Mouse (Mus musculus): ENCODE data around the gene Arhgef7. TPM values are rescaled to one million over a fixed set of nuclear protein-coding genes. Genes with fewer than 3 reads are reported as not detected.
"Not testable (repeated sequence)": the region's sequence is repeated elsewhere in the genome, so short reads cannot be mapped to it uniquely, and the experiment has no call there.

Arhgef7 gene
- total RNA-seq, 4 experiments from 2014 or later: 93.9 to 119 (median 111) TPM

DNA sequence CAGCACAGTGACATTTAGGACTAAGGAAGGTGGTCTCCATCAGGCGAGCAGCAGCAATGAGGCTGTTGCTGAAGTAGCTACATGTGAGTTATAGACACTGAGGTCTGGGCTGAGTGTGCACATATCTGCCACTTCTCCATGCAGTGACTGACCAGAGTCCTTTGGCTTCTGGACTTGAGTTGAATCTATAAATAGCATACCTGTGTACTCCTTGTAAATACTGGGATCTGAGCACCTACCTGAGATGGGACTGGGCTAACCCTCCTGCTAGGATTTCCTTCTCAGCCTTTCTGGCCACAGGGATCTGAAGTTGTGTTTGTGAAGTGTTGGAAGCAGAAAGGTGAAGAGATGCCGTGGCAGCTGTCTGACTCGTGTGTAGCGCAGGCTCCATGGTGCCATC is 105.6 kb downstream of the Arhgef7 start:
- DNase-seq (ENCODE audit: low spot score): no peak

DNA sequence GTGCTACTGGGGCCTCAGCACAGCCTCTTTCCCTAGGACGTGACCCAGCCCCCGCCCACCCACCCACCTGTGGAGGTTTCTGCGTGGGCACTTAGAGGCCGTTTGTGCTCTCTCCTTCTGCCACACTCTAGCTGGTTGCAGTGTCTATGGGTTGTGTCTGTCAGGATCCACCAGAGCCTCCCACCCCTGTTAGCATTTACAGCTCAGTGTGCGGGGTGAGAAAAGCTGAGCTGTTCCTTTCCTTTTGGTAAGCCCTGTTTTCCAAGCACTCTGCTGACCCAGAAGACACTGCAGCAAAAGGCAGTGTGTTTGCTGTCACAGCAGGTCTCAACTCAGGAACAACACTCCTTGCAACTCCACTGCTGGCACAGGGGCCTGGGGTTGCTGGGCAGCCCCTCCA is 106.7 kb downstream of the Arhgef7 start:
- DNase-seq (ENCODE audit: low spot score): no peak

DNA sequence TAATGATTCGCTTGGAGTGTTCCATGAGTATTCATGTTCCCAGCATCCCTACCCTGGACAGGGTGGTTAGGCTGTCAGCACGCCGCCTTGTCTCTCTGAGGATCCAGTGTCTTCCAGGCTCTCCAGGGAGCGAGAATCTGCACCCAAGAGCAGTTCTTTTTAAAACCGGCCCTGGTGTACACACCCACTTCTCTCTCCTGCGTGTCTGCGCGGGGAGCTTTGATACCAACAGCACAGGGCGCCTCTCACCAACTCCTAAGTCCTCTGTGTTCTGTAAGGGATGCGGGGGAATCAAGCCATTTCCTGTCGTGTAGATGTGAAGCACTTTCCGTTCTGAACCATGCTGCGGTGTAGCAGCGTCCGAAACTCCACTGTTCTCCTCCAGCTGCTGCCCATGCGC is 107.2 kb downstream of the Arhgef7 start:
- no peak for DNase-seq (ENCODE audit: low spot score)

DNA sequence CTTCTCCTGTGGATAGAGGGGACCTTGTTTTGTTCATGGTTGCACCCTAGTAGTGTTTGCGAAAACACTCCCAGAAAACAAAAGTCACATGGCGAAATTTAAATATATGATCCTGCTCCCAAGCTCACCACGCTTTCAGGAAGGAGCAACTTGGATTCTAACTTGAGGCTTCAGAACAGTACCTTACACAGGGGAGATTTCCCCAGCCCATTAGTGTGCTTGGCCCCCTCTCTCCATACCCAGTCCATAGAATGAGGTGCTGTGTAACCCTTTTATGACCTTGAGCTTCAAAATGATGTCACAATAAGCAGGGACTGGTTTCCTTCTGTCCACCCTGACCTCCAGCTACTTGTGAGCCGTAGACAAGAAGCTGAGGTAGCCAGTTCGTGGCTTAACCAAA is 112.7 kb downstream of the Arhgef7 start, which contains the start of gene Tex29:
Gene Tex29 (plus strand): TSS at position 301 of the 400 bp plus-strand sequence.
- no peak for DNase-seq (ENCODE audit: low spot score)

DNA sequence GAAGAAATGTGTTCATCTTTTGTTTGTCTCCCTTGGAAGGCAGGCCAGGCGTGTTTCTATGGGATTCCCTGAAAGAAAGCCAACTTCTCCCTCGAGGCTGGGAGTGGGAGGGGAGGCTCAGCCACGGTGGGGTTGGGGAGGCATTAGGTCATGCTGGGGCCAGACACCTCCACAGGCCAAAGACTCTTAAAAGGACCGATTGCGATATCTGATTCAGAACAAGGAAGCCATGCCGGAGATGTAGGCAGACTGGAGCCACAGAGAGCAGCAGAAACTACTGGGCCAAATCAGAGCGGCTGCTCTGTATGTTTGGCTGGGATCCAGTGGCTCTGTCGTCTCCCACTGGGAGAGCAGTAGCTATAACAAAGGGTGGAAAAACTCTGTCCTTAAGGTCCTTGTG is 114.0 kb downstream of the Arhgef7 start:
- DNase-seq (ENCODE audit: low spot score): no peak

DNA sequence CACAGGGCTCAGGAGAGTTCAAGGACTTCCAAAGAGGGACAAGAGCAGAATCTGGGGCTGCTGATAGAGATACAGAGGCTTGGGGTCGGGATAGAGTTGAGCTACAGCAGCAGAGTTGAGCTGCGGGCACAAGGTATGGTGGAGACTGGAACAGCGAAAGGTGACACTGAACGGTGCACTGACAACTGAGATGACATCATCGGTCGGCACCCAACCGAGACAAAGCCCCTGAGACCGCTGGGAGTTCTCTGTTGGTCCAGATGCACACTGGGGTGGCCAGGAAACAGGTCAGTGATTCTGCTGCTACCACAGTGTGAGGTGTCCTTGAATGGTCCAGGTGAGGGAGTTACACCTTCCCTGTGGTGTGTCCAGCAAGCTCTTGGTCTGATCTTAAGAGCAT is 115.2 kb downstream of the Arhgef7 start:
- DNase-seq (ENCODE audit: low spot score): no peak

DNA sequence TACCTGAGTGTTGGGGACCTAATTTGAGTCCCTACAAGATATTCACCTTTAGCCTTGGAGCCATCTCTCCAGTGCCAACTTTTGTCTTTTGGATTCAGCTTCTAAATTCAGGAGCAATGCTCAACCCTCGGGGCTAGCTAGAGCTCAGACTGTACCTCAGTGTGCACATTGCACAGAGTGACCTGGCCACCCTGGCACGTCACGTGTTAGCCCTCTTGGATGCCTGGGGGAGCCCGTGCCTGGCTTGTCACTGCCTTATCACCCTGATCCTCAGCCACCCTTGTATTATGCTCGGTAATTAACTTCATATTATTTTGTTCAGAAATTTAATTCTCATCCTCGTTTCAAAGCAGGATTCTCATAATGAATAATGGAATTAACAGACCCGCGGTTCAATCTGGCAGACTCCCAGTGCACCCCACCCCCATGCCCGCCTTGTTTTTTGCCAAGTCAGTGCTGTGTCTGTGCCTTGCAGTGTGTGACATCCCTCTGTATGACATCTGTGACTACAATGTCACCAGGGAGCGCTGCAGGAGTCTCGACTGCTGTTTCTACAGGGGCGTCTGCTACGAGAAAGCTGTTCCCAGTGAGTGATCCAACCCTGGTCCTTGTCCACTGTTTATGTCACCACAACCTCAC is 116.3 kb downstream of the Arhgef7 start:
- DNase-seq (ENCODE audit: low spot score): no peak

DNA sequence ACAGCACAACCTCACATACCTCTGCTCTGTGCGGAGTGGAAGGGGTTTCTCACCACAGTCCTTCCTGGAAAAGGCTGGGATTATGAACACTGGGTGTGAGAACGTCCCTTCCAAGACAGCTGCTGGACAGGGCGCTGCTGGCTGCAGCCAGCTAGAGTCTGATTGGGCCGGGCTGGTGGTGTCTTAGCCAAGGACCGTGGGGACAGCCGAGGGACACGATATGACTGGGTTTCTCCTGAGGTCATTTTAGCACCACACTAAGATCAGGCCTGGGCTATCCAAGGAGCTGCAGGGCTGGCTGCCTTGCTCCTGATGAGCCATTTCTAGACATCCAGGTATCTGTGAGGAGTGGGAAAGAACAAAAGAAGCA is 116.8 kb downstream of the Arhgef7 start:
- DNase-seq (ENCODE audit: low spot score): no peak

DNA sequence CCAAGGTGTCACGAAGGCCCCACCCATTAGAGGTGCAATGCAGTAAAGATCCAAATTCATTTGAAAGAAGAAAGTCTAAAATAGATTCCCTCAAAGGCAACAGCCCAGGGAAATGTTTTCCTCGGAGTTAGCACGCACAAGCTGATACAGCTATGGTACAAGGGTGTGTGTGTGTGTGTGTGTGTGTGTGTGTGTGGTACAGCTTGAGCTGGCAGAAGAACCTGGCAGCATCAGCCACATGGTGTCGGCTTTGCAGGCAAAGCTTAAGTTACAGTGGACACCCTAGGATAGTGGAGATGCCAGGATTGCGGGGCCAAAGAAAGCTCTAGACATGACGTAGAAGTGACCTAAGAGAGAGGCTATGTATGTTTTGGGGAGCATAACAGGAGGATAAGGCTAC is 119.3 kb downstream of the Arhgef7 start:
- no peak for DNase-seq (ENCODE audit: low spot score)

DNA sequence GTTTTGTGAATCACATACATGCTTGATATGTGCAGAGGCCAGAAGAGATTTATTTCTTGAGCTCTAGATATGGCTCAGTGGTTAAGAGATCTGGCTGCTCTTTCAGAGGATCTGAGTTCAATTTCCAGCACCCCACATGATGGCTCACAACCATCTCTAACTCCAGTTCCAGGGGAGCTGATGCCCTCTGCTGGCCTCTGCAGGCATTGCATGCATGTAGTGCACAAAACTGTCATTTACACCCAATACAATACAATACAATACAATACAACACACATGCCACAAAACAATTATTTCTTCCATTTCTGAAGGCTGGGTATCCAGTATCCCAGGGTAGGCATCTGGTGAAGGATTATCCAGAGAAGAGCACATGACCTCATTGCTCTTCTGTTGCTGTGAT is 140.3 kb downstream of the Arhgef7 start:
- DNase-seq (ENCODE audit: low spot score): no peak

DNA sequence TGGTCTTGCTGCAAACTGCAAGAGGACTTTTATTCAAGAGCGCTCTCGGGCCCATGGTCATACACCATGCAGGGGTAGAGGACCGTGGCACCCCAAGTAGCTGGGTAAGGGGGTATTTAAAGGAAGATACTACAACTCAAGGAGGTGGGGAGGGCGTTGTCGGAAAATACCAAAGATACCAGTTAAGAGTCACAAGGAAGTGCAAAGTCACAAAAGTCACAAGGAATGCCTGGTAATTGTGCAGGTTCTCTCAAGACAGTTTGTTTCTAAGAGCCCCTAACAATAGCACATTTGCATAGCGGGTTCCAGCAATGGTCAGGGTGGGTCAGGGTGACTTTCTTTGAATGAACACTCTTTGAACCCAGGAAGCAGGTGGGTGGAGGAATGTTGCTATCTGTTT is 146.7 kb downstream of the Arhgef7 start:
- DNase-seq (ENCODE audit: low spot score): not testable (repeated sequence)

DNA sequence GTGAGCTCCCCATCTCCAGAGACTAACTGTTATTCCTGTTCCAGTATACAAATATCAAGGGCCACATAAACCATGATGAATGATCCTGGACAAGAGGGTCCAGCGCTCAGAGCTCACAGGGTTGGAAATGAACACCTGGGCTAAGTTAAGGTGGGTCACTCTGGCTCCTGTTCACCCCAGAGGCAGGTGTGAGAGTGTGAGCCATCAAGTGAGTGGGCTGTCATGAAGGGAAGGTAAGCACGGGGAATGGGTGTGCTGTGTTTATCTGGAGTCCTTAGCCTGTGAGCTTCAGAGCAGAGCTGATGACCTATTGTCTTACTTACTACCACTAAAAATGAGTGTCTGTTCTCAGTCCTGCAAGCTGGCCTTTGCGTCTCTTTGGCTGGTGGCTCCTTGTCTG is 157.1 kb downstream of the Arhgef7 start:
- no peak for DNase-seq (ENCODE audit: low spot score)

Other genes starting within 250 kb of the Arhgef7 start
- gene Rab20, start 249.0 kb upstream of the Arhgef7 start, total RNA-seq (2022): 10 to 100 TPM; 21.9 to 36.4 (median 28.1) TPM
- gene Naxd, start 230.2 kb upstream of the Arhgef7 start, total RNA-seq (2022): 10 to 100 TPM; 30.7 to 35.3 (median 32.1) TPM
- gene Cars2, start 176.9 kb upstream of the Arhgef7 start, total RNA-seq (2022): 10 to 100 TPM; 50.7 to 55.7 (median 53.7) TPM
- 10 to 100 TPM; 15.9 to 24.4 (median 19.9) TPM for gene Ing1, start 172.2 kb upstream of the Arhgef7 start, total RNA-seq (2022)
- gene Ankrd10, start 92.0 kb upstream of the Arhgef7 start, total RNA-seq (2022): 10 to 100 TPM; 17.1 to 25.6 (median 19.4) TPM
- not detected for gene 1700016D06Rik, start 26.7 kb upstream of the Arhgef7 start, total RNA-seq (2022)
- not detected for gene Tex29, start 112.8 kb downstream of the Arhgef7 start, total RNA-seq (2022)